In genomic region chrX:42431851-42432635, GRCm38 (mm10) we compare ENCODE assay signal across 11 mouse cellular contexts. TPM values are rescaled to one million over a fixed set of nuclear protein-coding genes. Genes with fewer than 3 reads are reported as not detected.
DNase-seq lines count a peak whose midpoint lies in the region; ATAC-seq and TF ChIP-seq lines count a peak whose summit lies in the region.
"Had no signal": no experiment of that assay in that cellular context is flagged by ENCODE, and none has a peak within 500 bp of the region (broad histone marks: within the 10 kb centered on the region; RNA-seq: fewer than 3 reads in every experiment).

No protein-coding gene starts in this region.

- no peak overlapping the region for H3K9ac ChIP-seq in limb, embryonic 14.5 days (ENCODE audit: low read depth, low read length, severe bottlenecking)
- no peak overlapping the region for H3K9ac ChIP-seq in midbrain, embryonic 15.5 days
- H3K9ac ChIP-seq in intestine, embryonic 15.5 days: no peak overlapping the region

- no peaks in the 10 kb centered on the region for H3K27me3 ChIP-seq in limb, embryonic 14.5 days (ENCODE audit: control insufficient read depth, insufficient read depth, low read length)
- H3K27me3 ChIP-seq in limb, embryonic 10.5 days (ENCODE audit: low read depth, poor library complexity, severe bottlenecking): no peaks in the 10 kb centered on the region
- H3K27me3 ChIP-seq in midbrain, embryonic 15.5 days (replicated peaks): no peaks in the 10 kb centered on the region
- no peaks in the 10 kb centered on the region for H3K27me3 ChIP-seq in intestine, embryonic 15.5 days (replicated peaks)

- H3K9me3 ChIP-seq in limb, embryonic 14.5 days (ENCODE audit: control insufficient read depth, low read length): no peaks in the 10 kb centered on the region
- H3K9me3 ChIP-seq in limb, embryonic 10.5 days (replicated peaks): no peaks in the 10 kb centered on the region
- no peaks in the 10 kb centered on the region for H3K9me3 ChIP-seq in midbrain, embryonic 15.5 days
- no peaks in the 10 kb centered on the region for H3K9me3 ChIP-seq in intestine, embryonic 15.5 days

- WGBS in limb, embryonic 14.5 days: 42% methylated on average over 7 of the region's 7 CpGs
- WGBS in limb, embryonic 10.5 days: 44% methylated on average over 7 of the region's 7 CpGs
- WGBS in midbrain, embryonic 15.5 days: 24% methylated on average over 7 of the region's 7 CpGs
- WGBS in intestine, embryonic 15.5 days: 45% methylated on average over 7 of the region's 7 CpGs

- H3K4me1 ChIP-seq in limb, embryonic 14.5 days (ENCODE audit: control insufficient read depth, insufficient read depth, low read length): no peaks in the 10 kb centered on the region
- H3K4me1 ChIP-seq in limb, embryonic 10.5 days: no peaks in the 10 kb centered on the region
- no peaks in the 10 kb centered on the region for H3K4me1 ChIP-seq in midbrain, embryonic 15.5 days
- H3K4me1 ChIP-seq in intestine, embryonic 15.5 days (replicated peaks): no peaks in the 10 kb centered on the region

- no peak overlapping the region for H3K4me2 ChIP-seq in limb, embryonic 14.5 days (replicated peaks; ENCODE audit: low read depth, low read length, severe bottlenecking)
- no peak overlapping the region for H3K4me2 ChIP-seq in midbrain, embryonic 15.5 days
- H3K4me2 ChIP-seq in intestine, embryonic 15.5 days (replicated peaks): no peak overlapping the region

- 0 out of 2 replicates have a peak, but pooled peaks have one; percentile 37 for ATAC-seq in limb, embryonic 14.5 days (ENCODE audit: low FRiP score, low read depth)
- ATAC-seq in midbrain, embryonic 15.5 days (replicated peaks): peak; percentile 48
- ATAC-seq in intestine, embryonic 15.5 days: no peak

- no peak for TF ChIP-seq POLR2A in limb, embryonic 14.5 days (IDR thresholded peaks at IDR 0.05; ENCODE audit: borderline replicate concordance, extremely low read depth, insufficient read depth, insufficient read length)

- no peaks in the 10 kb centered on the region for H3K36me3 ChIP-seq in limb, embryonic 14.5 days (ENCODE audit: control insufficient read depth, insufficient read depth, low read length)
- H3K36me3 ChIP-seq in limb, embryonic 10.5 days: no peaks in the 10 kb centered on the region
- no peaks in the 10 kb centered on the region for H3K36me3 ChIP-seq in midbrain, embryonic 15.5 days (replicated peaks)
- H3K36me3 ChIP-seq in intestine, embryonic 15.5 days: no peaks in the 10 kb centered on the region

- no peak overlapping the region for H3K4me3 ChIP-seq in limb, embryonic 14.5 days (replicated peaks; ENCODE audit: low read length)
- H3K4me3 ChIP-seq in limb, embryonic 10.5 days: no peak overlapping the region
- no peak overlapping the region for H3K4me3 ChIP-seq in midbrain, embryonic 15.5 days
- no peak overlapping the region for H3K4me3 ChIP-seq in intestine, embryonic 15.5 days (replicated peaks)

- no peak overlapping the region for H3K27ac ChIP-seq in limb, embryonic 14.5 days (replicated peaks; ENCODE audit: low read depth, low read length)
- no peak overlapping the region for H3K27ac ChIP-seq in limb, embryonic 10.5 days
- no peak overlapping the region for H3K27ac ChIP-seq in midbrain, embryonic 15.5 days
- H3K27ac ChIP-seq in intestine, embryonic 15.5 days: no peak overlapping the region
- H3K27ac ChIP-seq: macrophage had no signal

- peak; percentile 3 for DNase-seq in limb, embryonic 14.5 days (ENCODE audit: low spot score)
- no peak for DNase-seq in limb, embryonic 10.5 days (ENCODE audit: low spot score)
- DNase-seq in embryo, embryonic 11 days: peak; percentile 40
- DNase-seq in kidney, adult 8-10 months: peak; percentile 2 to 17
- no peak for DNase-seq in right cerebral cortex, adult 18-20 months
- DNase-seq in cerebellum, adult 9-11 months: no peak
- DNase-seq: right cerebral cortex, postnatal 14 days had no signal

RNA-seq across cellular contexts. Expression of gene Tex13c2, which starts 57.4 kb away (rescaled TPM):
- not detected in 2 replicates for polyA plus RNA-seq in limb, embryonic 14.5 days (2012; rRNA removed)
- polyA plus RNA-seq in limb, embryonic 14.5 days (2014; fragmentation: Nextera tagmentation; extraction: Ambion mirVana): not detected in 2 replicates
- not detected in 2 replicates for polyA plus RNA-seq in limb, embryonic 10.5 days (2016; fragmentation: Nextera tagmentation; extraction: Ambion mirVana)
- 0.11 TPM in 1 of 2 replicates, not detected in the other for polyA plus RNA-seq in midbrain, embryonic 15.5 days (2015; fragmentation: Nextera tagmentation; extraction: Ambion mirVana)
- polyA plus RNA-seq in intestine, embryonic 15.5 days (2015; fragmentation: Nextera tagmentation; extraction: Ambion mirVana): not detected in 2 replicates
- polyA plus RNA-seq: intestine, embryonic 14.5 days; macrophage had no signal

Comparison
In these comparisons a context has a peak if more than half of its experiments do, and no peak if none do; other contexts are left out.
1. DNase-seq: peak in limb, embryonic 14.5 days (single experiment), embryo, embryonic 11 days (single experiment) and kidney, adult 8-10 months (2 of 2); none in limb, embryonic 10.5 days (single experiment), right cerebral cortex, adult 18-20 months (single experiment) and cerebellum, adult 9-11 months (single experiment).